Mouse (Mus musculus): ENCODE measurements at regions not wholly inside any gene's neighbourhood (a gene's known extent, or its start where the extent isn't known, plus 50 kb on each side); places are given as distances from the start of the nearest gene placed in this dataset.

GRCm38 (mm10) chr3:147444005-147444763 lies 592.0 kb downstream of the Ttll7 start:
- TF ChIP-seq POLR2A (IDR thresholded peaks at IDR 0.05; ENCODE audit: borderline replicate concordance, insufficient read depth, low read length) = no peak
- no peak for TF ChIP-seq CTCF (IDR thresholded peaks at IDR 0.05; ENCODE audit: borderline replicate concordance, insufficient read depth, low read depth, low read length)
